Mouse (Mus musculus): Measurements from ENCODE around the gene Pnmal1.
A peak's percentile ranks its signal among the peaks of the same experiment; 100 is the strongest.
"Not testable (repeated sequence)": the region's sequence is repeated elsewhere in the genome, so short reads cannot be mapped to it uniquely, and the experiment has no call there.

The Pnmal1 gene

GRCm38 (mm10) chr7:16950861-16951635 is 8.4 kb upstream of the Pnmal1 start:
- DNase-seq (ENCODE audit: low spot score) = peak; percentile 57

GRCm38 (mm10) chr7:16953776-16954175 is 5.7 kb upstream of the Pnmal1 start:
- DNase-seq (ENCODE audit: low spot score) = not testable (repeated sequence)

GRCm38 (mm10) chr7:16955712-16956111 is 3.8 kb upstream of the Pnmal1 start:
- DNase-seq (ENCODE audit: low spot score) = no peak

- DNase-seq (ENCODE audit: low spot score) = no peak
Observed at GRCm38 (mm10) chr7:16956410-16957265, 2.8 kb upstream of the Pnmal1 start.

GRCm38 (mm10) chr7:16961678-16962077 is 2.2 kb downstream of the Pnmal1 start:
- DNase-seq (ENCODE audit: low spot score) = no peak

DNA sequence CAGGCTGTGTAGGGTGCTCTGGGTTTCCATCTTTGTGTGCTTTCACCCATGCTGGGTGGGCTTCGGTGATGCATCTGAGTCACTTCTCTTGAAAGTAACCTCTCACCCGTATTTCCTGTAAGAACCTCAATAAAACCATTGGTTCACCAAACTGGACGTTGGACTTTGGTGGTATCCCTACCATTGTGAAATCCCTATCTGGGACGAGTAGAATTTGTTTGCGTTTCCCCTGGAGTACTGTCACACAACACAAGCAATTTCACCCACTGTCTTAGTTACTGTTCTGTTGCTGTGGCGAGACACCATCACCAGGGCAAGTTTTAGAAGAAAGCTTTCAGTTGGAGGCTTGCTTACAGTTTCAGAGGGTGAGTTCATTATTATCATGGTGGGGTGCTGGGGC is 8.9 kb downstream of the Pnmal1 start:
- DNase-seq (ENCODE audit: low spot score) = no peak

DNA sequence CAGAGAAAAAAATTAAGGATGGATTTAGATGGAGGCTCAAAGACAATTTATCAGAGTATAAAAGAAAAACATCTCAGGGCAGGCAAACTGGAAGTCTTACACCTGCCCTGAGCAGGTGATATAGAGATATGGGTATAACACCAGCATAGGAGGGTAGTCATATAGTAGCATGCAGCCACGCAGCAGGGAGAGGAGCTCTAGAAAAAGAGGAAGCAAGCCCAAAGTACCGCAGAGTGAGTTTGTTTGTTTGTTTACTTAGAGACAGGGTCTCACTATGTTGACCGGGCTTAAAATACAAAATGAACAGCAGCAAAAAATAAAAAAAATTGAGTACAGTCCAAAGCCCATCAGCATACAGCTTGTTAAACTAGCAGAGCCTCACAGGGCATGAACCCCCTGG is 11.7 kb downstream of the Pnmal1 start:
- DNase-seq (ENCODE audit: low spot score) = no peak

GRCm38 (mm10) chr7:16974018-16974417 is 14.5 kb downstream of the Pnmal1 start:
- no peak for DNase-seq (ENCODE audit: low spot score)

DNA sequence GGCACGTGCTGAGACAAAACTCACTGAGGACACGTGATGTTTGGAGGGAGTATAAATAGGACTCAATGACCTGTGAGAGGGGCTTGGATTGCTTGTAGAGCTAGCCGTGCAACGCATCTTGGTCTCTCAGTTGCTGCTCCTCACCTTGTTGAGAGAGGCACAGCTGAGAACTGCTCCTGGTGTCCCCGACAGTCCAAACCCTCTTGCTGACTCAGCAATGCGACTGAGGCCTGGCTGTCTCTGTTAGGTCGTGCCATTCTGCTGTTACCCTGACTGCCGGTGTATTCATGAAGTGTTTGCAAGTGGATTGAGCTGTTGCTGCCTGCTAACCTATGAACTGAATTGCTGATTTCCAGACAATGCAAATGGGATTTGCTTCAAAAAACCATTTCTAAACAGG is 16.8 kb downstream of the Pnmal1 start:
- no peak for DNase-seq (ENCODE audit: low spot score)

- no peak for DNase-seq (ENCODE audit: low spot score)
Observed at GRCm38 (mm10) chr7:16978173-16978572, 18.7 kb downstream of the Pnmal1 start.

GRCm38 (mm10) chr7:16978593-16978992 is 19.1 kb downstream of the Pnmal1 start:
- DNase-seq (ENCODE audit: low spot score) = no peak

- DNase-seq (ENCODE audit: low spot score) = no peak
Observed at GRCm38 (mm10) chr7:16980348-16980747, 20.9 kb downstream of the Pnmal1 start.

GRCm38 (mm10) chr7:16982859-16983568 is 23.5 kb downstream of the Pnmal1 start, which contains the start of gene Gm42372:
TSS of gene Gm42372 (plus strand) at chr7:16983086.
- DNase-seq (ENCODE audit: low spot score) = no peak

GRCm38 (mm10) chr7:16987541-16988149 is 28.2 kb downstream of the Pnmal1 start:
- DNase-seq (ENCODE audit: low spot score) = no peak

DNA sequence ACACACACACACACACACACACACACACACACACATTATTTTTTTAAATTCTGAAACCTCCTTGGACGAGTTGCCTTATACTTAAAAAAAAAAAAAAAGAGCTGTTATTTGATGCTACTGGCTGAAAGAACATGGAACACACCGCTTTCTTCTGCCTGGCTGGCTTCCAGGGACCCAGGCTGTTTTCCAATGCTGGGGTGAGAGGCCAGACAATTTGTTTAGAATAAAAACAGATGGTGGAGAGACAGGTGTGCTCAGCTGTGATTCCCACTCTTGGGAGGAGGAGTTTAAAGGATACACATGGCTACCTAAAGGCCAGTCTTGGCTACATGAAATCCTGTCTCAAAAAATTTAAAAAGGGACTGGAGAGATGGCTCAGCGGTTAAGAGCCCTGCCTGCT is 28.9 kb downstream of the Pnmal1 start:
- DNase-seq (ENCODE audit: low spot score) = peak; percentile 61

- no peak for DNase-seq (ENCODE audit: low spot score)
Observed at GRCm38 (mm10) chr7:16990006-16990744, 30.7 kb downstream of the Pnmal1 start.

DNA sequence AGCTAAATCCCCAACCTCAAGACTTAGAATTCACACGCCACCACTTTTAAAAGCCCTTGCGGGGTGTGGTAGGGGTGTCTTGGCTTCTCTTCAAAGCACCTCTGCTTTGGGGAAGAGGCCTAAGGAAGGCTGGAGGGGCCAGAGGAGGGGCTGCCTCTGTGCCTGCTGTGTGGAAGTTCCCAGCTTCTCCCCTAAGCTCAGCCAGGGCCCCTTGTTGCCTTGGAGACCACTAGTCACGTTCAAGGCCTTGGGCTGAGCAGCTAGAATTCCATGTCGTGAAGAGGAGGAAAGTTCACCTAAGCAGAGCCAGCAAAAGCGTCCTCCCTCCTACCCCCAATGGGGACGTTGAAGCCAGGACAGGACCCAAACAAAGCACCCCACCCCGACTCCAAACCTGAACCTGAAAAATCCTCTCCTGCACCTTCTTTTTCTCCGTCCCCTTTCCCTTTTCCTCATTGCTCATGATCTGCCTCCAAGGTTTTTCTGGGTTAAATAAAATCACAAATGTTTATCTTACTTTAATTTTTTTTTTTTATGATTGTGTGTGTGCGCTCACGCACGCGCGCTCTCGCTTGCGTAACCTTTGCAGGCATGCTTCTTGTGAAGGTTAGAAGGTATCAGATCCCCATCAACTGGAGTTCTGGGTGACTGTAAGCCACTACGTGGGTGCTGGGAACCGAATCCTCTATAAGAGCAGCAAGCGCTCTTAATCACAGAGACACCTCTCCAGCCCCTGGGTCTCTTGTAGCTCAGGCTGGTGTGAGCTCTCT is 32.4 kb downstream of the Pnmal1 start:
- DNase-seq (ENCODE audit: low spot score) = peak; percentile 30

DNA sequence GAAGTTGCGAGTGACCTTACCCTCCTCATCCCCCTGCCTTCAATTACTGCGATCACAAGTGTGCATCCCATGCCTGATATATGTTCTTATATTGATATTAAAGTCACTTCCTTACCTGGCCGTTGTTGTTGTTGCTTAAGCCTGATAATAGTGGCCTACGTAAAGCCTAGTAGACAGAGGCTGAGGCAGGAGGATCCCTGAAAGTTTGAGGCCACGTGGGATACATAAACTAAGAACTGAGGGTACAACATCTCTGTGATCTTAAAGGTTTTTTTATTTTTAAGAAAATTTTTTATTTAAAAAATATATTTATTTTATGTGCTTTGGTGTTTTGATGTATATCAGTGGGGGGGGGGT is 33.0 kb downstream of the Pnmal1 start, which contains the start of gene Ccdc8:
Ccdc8 (plus strand) TSS at position 258 of the 357 bp plus-strand sequence.
- DNase-seq (ENCODE audit: low spot score) = no peak

- peak; percentile 80 for DNase-seq (ENCODE audit: low spot score)
Observed at GRCm38 (mm10) chr7:16993651-16994399, 34.3 kb downstream of the Pnmal1 start.

- DNase-seq (ENCODE audit: low spot score) = no peak
Observed at GRCm38 (mm10) chr7:16994400-16994799, 34.9 kb downstream of the Pnmal1 start.
